Mouse (Mus musculus) ES-Bruce4 (cell line): ENCODE data around the gene Lhfpl2. TPM values are rescaled to one million over a fixed set of nuclear protein-coding genes. Genes with fewer than 3 reads are reported as not detected.

Source experiments
- H3K27ac ChIP-seq: 2 replicates; pipeline ENCODE4 v1.5.1; 2012; ENCODE audit warnings: low read length, inconsistent platforms; ENCODE audit not compliant: insufficient read depth
- H3K27me3 ChIP-seq: 2 replicates; pipeline ENCODE4 v1.6.1; 2012; ENCODE audit warnings: mild to moderate bottlenecking, low read length, inconsistent platforms; ENCODE audit not compliant: control insufficient read depth, poor library complexity, insufficient read depth, severe bottlenecking
- H3K36me3 ChIP-seq: 2 replicates; pipeline ENCODE4 v1.6.1; 2012; ENCODE audit warnings: inconsistent platforms, mild to moderate bottlenecking, low read length, moderate library complexity; ENCODE audit not compliant: control insufficient read depth, poor library complexity, insufficient read depth, severe bottlenecking
- H3K4me1 ChIP-seq: one replicate; pipeline ENCODE4 v1.8.1; 2011; ENCODE audit warnings: low read length; ENCODE audit not compliant: control insufficient read depth, insufficient read depth
- H3K4me3 ChIP-seq: 2 replicates; pipeline ENCODE4 v1.5.1; 2011; ENCODE audit warnings: low read depth, mild to moderate bottlenecking, low read length
- H3K9ac ChIP-seq: 2 replicates; pipeline ENCODE4 v1.6.1; 2012; ENCODE audit warnings: low read depth, mild to moderate bottlenecking, inconsistent platforms; ENCODE audit not compliant: poor library complexity, severe bottlenecking
- H3K9me3 ChIP-seq: replicated peaks from 2 replicates; pipeline ENCODE4 v1.6.1; 2012; ENCODE audit warnings: mild to moderate bottlenecking, low read length, inconsistent platforms; ENCODE audit not compliant: control insufficient read depth, poor library complexity, insufficient read depth, severe bottlenecking
- CTCF ChIP-seq: IDR thresholded peaks from one replicate; pipeline ENCODE4 v1.8.1; 2011; ENCODE audit warnings: low read depth, low read length
- EP300 ChIP-seq: IDR thresholded peaks from 2 replicates; pipeline ENCODE4 v1.6.1; 2011; ENCODE audit warnings: low read depth, low read length; ENCODE audit not compliant: insufficient read depth
- POLR2A ChIP-seq: IDR thresholded peaks from one replicate; pipeline ENCODE4 v1.8.1; 2011; ENCODE audit warnings: low read length; ENCODE audit not compliant: insufficient read depth
- polyA plus RNA-seq: library from polyadenylated mRNA; stranded (reverse); fragments of >200 nt; gene quantifications from 2 replicates; pipeline ENCODE4 v1.2.4, GENCODE M21; 2011; ENCODE audit warnings: low read depth; ENCODE audit not compliant: missing spikeins, insufficient read depth, insufficient read length

Gene Lhfpl2
- polyA plus RNA-seq, 1 experiment: 12.5 TPM

- Histone ChIP-seq H3K4me3 (no peak overlapping the region), H3K27me3 (peaks cover 3% of the 10 kb centered on the region), H3K9me3 (no peaks in the 10 kb centered on the region), H3K4me1 (no peaks in the 10 kb centered on the region), H3K36me3 (no peaks in the 10 kb centered on the region), H3K9ac (no peak overlapping the region), H3K27ac (no peak overlapping the region)
- TF ChIP-seq EP300: no peak
- TF ChIP-seq POLR2A: no peak
- no peak for TF ChIP-seq CTCF
Observed at GRCm38 (mm10) chr13:94059373-94059772, 1.8 kb downstream of the Lhfpl2 start.

- Histone ChIP-seq H3K27me3 (peaks cover 3% of the 10 kb centered on the region), H3K4me1 (no peaks in the 10 kb centered on the region), H3K4me3 (no peak overlapping the region), H3K36me3 (no peaks in the 10 kb centered on the region), H3K9me3 (no peaks in the 10 kb centered on the region), H3K27ac (no peak overlapping the region), H3K9ac (no peak overlapping the region)
- TF ChIP-seq CTCF: peak; percentile 71
- TF ChIP-seq POLR2A: no peak
Observed at GRCm38 (mm10) chr13:94059778-94060177, 2.2 kb downstream of the Lhfpl2 start.

GRCm38 (mm10) chr13:94060461-94060860 lies 2.9 kb downstream of the Lhfpl2 start:
- Histone ChIP-seq H3K9me3 (no peaks in the 10 kb centered on the region), H3K27ac (no peak overlapping the region), H3K9ac (no peak overlapping the region), H3K4me1 (peaks cover 3% of the 10 kb centered on the region), H3K4me3 (no peak overlapping the region), H3K36me3 (no peaks in the 10 kb centered on the region), H3K27me3 (peaks cover 3% of the 10 kb centered on the region)
- TF ChIP-seq POLR2A (no peak), CTCF (no peak), EP300 (no peak)

- no peaks in the 10 kb centered on the region for H3K36me3 ChIP-seq
- peaks cover 4% of the 10 kb centered on the region for H3K4me1 ChIP-seq
- H3K9me3 ChIP-seq: no peaks in the 10 kb centered on the region
- H3K9ac ChIP-seq: no peak overlapping the region
- H3K27ac ChIP-seq: no peak overlapping the region
- no peak for TF ChIP-seq CTCF
- no peak for TF ChIP-seq EP300
- no peak for TF ChIP-seq POLR2A
- no peak overlapping the region for H3K4me3 ChIP-seq
- H3K27me3 ChIP-seq: peaks cover 3% of the 10 kb centered on the region
Observed at GRCm38 (mm10) chr13:94061256-94061877, 3.8 kb downstream of the Lhfpl2 start.

- peaks cover 4% of the 10 kb centered on the region for H3K4me1 ChIP-seq
- peak overlapping the region; percentile 70 for H3K4me3 ChIP-seq
- H3K27ac ChIP-seq: no peak overlapping the region
- H3K9ac ChIP-seq: no peak overlapping the region
- H3K9me3 ChIP-seq: no peaks in the 10 kb centered on the region
- H3K36me3 ChIP-seq: no peaks in the 10 kb centered on the region
- peaks cover 3% of the 10 kb centered on the region for H3K27me3 ChIP-seq
- no peak for TF ChIP-seq POLR2A
- no peak for TF ChIP-seq CTCF
- no peak for TF ChIP-seq EP300
Observed at GRCm38 (mm10) chr13:94062349-94063111, 4.9 kb downstream of the Lhfpl2 start.

GRCm38 (mm10) chr13:94063156-94063555 lies 5.6 kb downstream of the Lhfpl2 start:
- Histone ChIP-seq H3K27ac (no peak overlapping the region), H3K36me3 (no peaks in the 10 kb centered on the region), H3K4me1 (peaks cover 4% of the 10 kb centered on the region), H3K27me3 (peaks cover 3% of the 10 kb centered on the region), H3K4me3 (no peak overlapping the region), H3K9me3 (no peaks in the 10 kb centered on the region), H3K9ac (no peak overlapping the region)
- TF ChIP-seq CTCF (peak; percentile 11), EP300 (no peak), POLR2A (no peak)
